8 mouse cellular contexts compared by ENCODE assay signal in genomic region chr2:131179246-131179886, GRCm38 (mm10). TPM values are rescaled to one million over a fixed set of nuclear protein-coding genes. Genes with fewer than 3 reads are reported as not detected.
DNase-seq lines count a peak whose midpoint lies in the region; ATAC-seq and TF ChIP-seq lines count a peak whose summit lies in the region.

No protein-coding gene starts in this region.

- H3K4me2 ChIP-seq in hindbrain, embryonic 12.5 days (replicated peaks) = peak overlapping the region; percentile 97

- no peaks in the 10 kb centered on the region for H3K27me3 ChIP-seq in hindbrain, embryonic 12.5 days

- intact Hi-C loops in left cerebral cortex, adult 2 months (cut with DNase I) = loop anchor here (5.0 kb wide), 1 partner anchor 33 kb away; no protein-coding TSS in a partner anchor

- DNase-seq in Muller cell, postnatal 12 days (ENCODE audit: inconsistent ontology term) = peak; percentile 71
- DNase-seq in cerebellum, adult 8-10 months = peak; percentile 71
- DNase-seq in left cerebral cortex, adult 2 months (ENCODE audit: extremely low spot score in 1 of 2, low spot score in 2 of 2) = peak; percentile 54 to 56
- peak; percentile 73 to 81 for DNase-seq in lung, postnatal 4 days
- peak; percentile 84 for DNase-seq in retina, postnatal 1 day
- DNase-seq in urinary bladder, adult 2 months (ENCODE audit: low spot score) = peak; percentile 67

- under 1% methylated on average over 66 of the region's 67 CpGs for WGBS in hindbrain, embryonic 12.5 days

- H3K9me3 ChIP-seq in hindbrain, embryonic 12.5 days (replicated peaks) = no peaks in the 10 kb centered on the region

- TF ChIP-seq CTCF in left cerebral cortex, adult 2 months (IDR thresholded peaks at IDR 0.05) = no peak

- peaks cover 46% of the 10 kb centered on the region for H3K4me1 ChIP-seq in hindbrain, embryonic 12.5 days

- H3K27ac ChIP-seq in hindbrain, embryonic 12.5 days = peak overlapping the region; percentile 93
- peak overlapping the region; percentile 91 for H3K27ac ChIP-seq in left cerebral cortex, adult 2 months

- peak overlapping the region; percentile 88 for H3K9ac ChIP-seq in hindbrain, embryonic 12.5 days

- ATAC-seq in frontal cortex, adult (ENCODE audit: low TSS enrichment) = peak; percentile 61
- ATAC-seq in hindbrain, embryonic 12.5 days (ENCODE audit: low FRiP score) = peak; percentile 67

- peaks cover 10% of the 10 kb centered on the region for H3K36me3 ChIP-seq in hindbrain, embryonic 12.5 days

- H3K4me3 ChIP-seq in hindbrain, embryonic 12.5 days = peak overlapping the region; percentile 80
- H3K4me3 ChIP-seq in left cerebral cortex, adult 2 months = peak overlapping the region; percentile 80

RNA-seq across cellular contexts. Expression of gene Cenpb, which starts 0.5 kb away (rescaled TPM):
- 18.3 and 18.5 TPM in 2 replicates for polyA plus RNA-seq in hindbrain, embryonic 12.5 days (2016; fragmentation: Nextera tagmentation; extraction: Ambion mirVana)
- total RNA-seq in left cerebral cortex, adult 2 months (2021) = 10 to 100 TPM; 65.3 to 69.8 TPM
- 60.4 and 94.3 TPM in 2 replicates for polyA plus RNA-seq in urinary bladder, adult 2 months (2012; rRNA removed)

RNA-seq across cellular contexts. Expression of gene Cdc25b, which starts 7.4 kb away (rescaled TPM):
- 69.8 and 85.7 TPM in 2 replicates for polyA plus RNA-seq in hindbrain, embryonic 12.5 days (2016; fragmentation: Nextera tagmentation; extraction: Ambion mirVana)
- 10 to 100 TPM; 19.8 to 22.2 TPM for total RNA-seq in left cerebral cortex, adult 2 months (2021)
- polyA plus RNA-seq in urinary bladder, adult 2 months (2012; rRNA removed) = 38.9 and 39.3 TPM in 2 replicates

RNA-seq across cellular contexts. Expression of gene Spef1, which starts 7.7 kb away (rescaled TPM):
- 8.9 and 9.2 TPM in 2 replicates for polyA plus RNA-seq in hindbrain, embryonic 12.5 days (2016; fragmentation: Nextera tagmentation; extraction: Ambion mirVana)
- total RNA-seq in left cerebral cortex, adult 2 months (2021) = 10 to 100 TPM; 10.9 to 11.0 TPM
- 10.3 and 12.4 TPM in 2 replicates for polyA plus RNA-seq in urinary bladder, adult 2 months (2012; rRNA removed)

RNA-seq across cellular contexts. Expression of gene 1700037H04Rik, which starts 19.5 kb away (rescaled TPM):
- 87.4 and 89.7 TPM in 2 replicates for polyA plus RNA-seq in hindbrain, embryonic 12.5 days (2016; fragmentation: Nextera tagmentation; extraction: Ambion mirVana)
- 10 to 100 TPM; 63.7 to 76.7 TPM for total RNA-seq in left cerebral cortex, adult 2 months (2021)
- 51.9 and 54.5 TPM in 2 replicates for polyA plus RNA-seq in urinary bladder, adult 2 months (2012; rRNA removed)

RNA-seq across cellular contexts. Expression of gene Ap5s1, which starts 27.5 kb away (rescaled TPM):
- polyA plus RNA-seq in hindbrain, embryonic 12.5 days (2016; fragmentation: Nextera tagmentation; extraction: Ambion mirVana) = 28.4 and 29.1 TPM in 2 replicates
- total RNA-seq in left cerebral cortex, adult 2 months (2021) = 10 to 100 TPM; 21.7 to 28.7 TPM
- polyA plus RNA-seq in urinary bladder, adult 2 months (2012; rRNA removed) = 40.0 and 44.7 TPM in 2 replicates

Comparison
In these comparisons a context has a peak if more than half of its experiments do, and no peak if none do; other contexts are left out.
1. Peak in every context shown above with its lines: DNase-seq, ATAC-seq, H3K4me3 ChIP-seq and H3K27ac ChIP-seq.